Mouse (Mus musculus): ENCODE results near the gene Ngdn. TPM values are rescaled to one million over a fixed set of nuclear protein-coding genes. Genes with fewer than 3 reads are reported as not detected.
A peak's percentile ranks its signal among the peaks of the same experiment; 100 is the strongest.

Gene Ngdn
- total and polyA plus RNA-seq, 3 experiments, result 140 to 148 TPM; not detected in 1

- TF ChIP-seq BHLHE40 (IDR thresholded peaks at IDR 0.05; ENCODE audit: borderline replicate concordance, low read depth, low read length) (no peak), TAL1 (IDR thresholded peaks at IDR 0.05; ENCODE audit: low read length) (no peak), POLR2AphosphoS2 (IDR thresholded peaks at IDR 0.05; ENCODE audit: low read length) (peak; percentile 88), TCF12 (IDR thresholded peaks at IDR 0.05; ENCODE audit: low read depth, low read length) (0 out of 2 replicates have a peak, but pooled peaks have one; percentile 24)
Observed at GRCm38 (mm10) chr14:55014991-55015766, at the start of gene Ngdn (continued).

GRCm38 (mm10) chr14:54965631-54966030, 49.6 kb upstream of the Ngdn start:
- H3K79me2 ChIP-seq (ENCODE audit: control insufficient read depth, insufficient read depth, low read length, poor library complexity), result no peaks in the 10 kb centered on the region
- H3K9me3 ChIP-seq (replicated peaks; ENCODE audit: insufficient read depth, low read length), result no peaks in the 10 kb centered on the region
- H3K9ac ChIP-seq (ENCODE audit: control insufficient read depth, low read depth, low read length, poor library complexity, severe bottlenecking), result no peak overlapping the region
- no peak for DNase-seq (ENCODE audit: low read depth, low spot score)
- H3K36me3 ChIP-seq (ENCODE audit: control insufficient read depth in 1 of 2, insufficient read depth in 2 of 2, low read length in 2 of 2), result no peaks in the 10 kb centered on the region
- H3K4me1 ChIP-seq (ENCODE audit: control insufficient read depth in 1 of 2, insufficient read depth in 2 of 2, low read length in 2 of 2), result no peaks in the 10 kb centered on the region
- no peak for TF ChIP-seq ZMIZ1 (IDR thresholded peaks at IDR 0.05; ENCODE audit: low read depth, low read length)
- no peak for TF ChIP-seq POLR2AphosphoS2 (IDR thresholded peaks at IDR 0.05; ENCODE audit: low read length)
- no peak overlapping the region for H3K27ac ChIP-seq (ENCODE audit: control insufficient read depth, low read depth, low read length)
- no peak overlapping the region for H3K4me3 ChIP-seq (ENCODE audit: control insufficient read depth in 1 of 2, insufficient read depth in 1 of 2, low read depth in 2 of 2, low read length in 2 of 2)
- peaks cover 0 to 8% of the 10 kb centered on the region in 2 experiments; a peak in 3 of 4 replicates for H3K27me3 ChIP-seq (ENCODE audit: control insufficient read depth in 1 of 2, insufficient read depth in 2 of 2, low read length in 2 of 2)

GRCm38 (mm10) chr14:54966320-54966977, 48.8 kb upstream of the Ngdn start, which contains the start of gene Myh6:
Gene Myh6, minus strand, starts transcription at chr14:54966927.
- Histone ChIP-seq H3K9ac (ENCODE audit: control insufficient read depth, low read depth, low read length, poor library complexity, severe bottlenecking) (no peak within 1 kb of the TSS), H3K9me3 (replicated peaks; ENCODE audit: insufficient read depth, low read length) (no peaks in the 10 kb centered on the region), H3K27ac (ENCODE audit: control insufficient read depth, low read depth, low read length) (no peak within 1 kb of the TSS), H3K79me2 (ENCODE audit: control insufficient read depth, insufficient read depth, low read length, poor library complexity) (no peaks in the 10 kb centered on the region), H3K36me3 (ENCODE audit: control insufficient read depth in 1 of 2, insufficient read depth in 2 of 2, low read length in 2 of 2) (no peaks in the 10 kb centered on the region), H3K27me3 (ENCODE audit: control insufficient read depth in 1 of 2, insufficient read depth in 2 of 2, low read length in 2 of 2) (peaks cover 0 to 9% of the 10 kb centered on the region in 2 experiments; a peak in 3 of 4 replicates), H3K4me3 (ENCODE audit: control insufficient read depth in 1 of 2, insufficient read depth in 1 of 2, low read depth in 2 of 2, low read length in 2 of 2) (no peak within 1 kb of the TSS), H3K4me1 (ENCODE audit: control insufficient read depth in 1 of 2, insufficient read depth in 2 of 2, low read length in 2 of 2) (no peaks in the 10 kb centered on the region)
- TF ChIP-seq GATA1 (IDR thresholded peaks at IDR 0.05; ENCODE audit: low read depth, low read length), result no peak
- TF ChIP-seq KAT2A (conservative IDR thresholded peaks at IDR 0.05; ENCODE audit: low read depth, low read length), result no peak
- no peak for TF ChIP-seq NRF1 (IDR thresholded peaks at IDR 0.05; ENCODE audit: insufficient read depth, low read depth, low read length, poor library complexity, severe bottlenecking)
- no peak for TF ChIP-seq CTCF (IDR thresholded peaks at IDR 0.05 in 2 of 3, conservative IDR thresholded peaks at IDR 0.05 in 1 of 3; ENCODE audit: control insufficient read depth in 1 of 3, insufficient read depth in 1 of 3, low read depth in 2 of 3, low read length in 3 of 3, poor library complexity in 1 of 3, severe bottlenecking in 1 of 3)
- no peak for DNase-seq (ENCODE audit: low read depth, low spot score)

DNA sequence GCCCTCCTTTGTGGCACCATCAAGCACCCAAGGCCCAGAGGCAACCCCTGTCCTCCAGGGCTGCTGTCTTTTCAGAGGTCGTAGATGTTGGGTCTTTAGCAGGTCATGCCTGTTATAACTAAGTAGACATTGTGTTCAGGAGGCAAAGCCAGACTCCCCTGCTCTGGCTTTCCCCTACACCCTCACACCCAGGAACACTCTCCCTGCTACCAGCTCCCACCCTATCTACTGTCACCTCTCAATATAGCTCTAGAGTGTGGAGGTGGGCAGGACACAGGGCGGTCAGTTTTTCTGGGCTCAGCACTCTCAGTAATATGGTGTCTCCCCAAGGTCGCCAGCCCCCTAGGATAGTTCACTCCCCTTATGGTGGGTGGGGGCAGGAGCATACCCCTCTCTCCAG, 47.4 kb upstream of the Ngdn start:
- no peak for DNase-seq (ENCODE audit: low read depth, low spot score)
- Histone ChIP-seq H3K4me3 (ENCODE audit: control insufficient read depth in 1 of 2, insufficient read depth in 1 of 2, low read depth in 2 of 2, low read length in 2 of 2) (no peak overlapping the region), H3K27ac (ENCODE audit: control insufficient read depth, low read depth, low read length) (no peak overlapping the region), H3K9me3 (replicated peaks; ENCODE audit: insufficient read depth, low read length) (no peaks in the 10 kb centered on the region), H3K4me1 (ENCODE audit: control insufficient read depth in 1 of 2, insufficient read depth in 2 of 2, low read length in 2 of 2) (no peaks in the 10 kb centered on the region), H3K27me3 (ENCODE audit: control insufficient read depth in 1 of 2, insufficient read depth in 2 of 2, low read length in 2 of 2) (peaks cover 0 to 9% of the 10 kb centered on the region in 2 experiments; a peak in 3 of 4 replicates), H3K36me3 (ENCODE audit: control insufficient read depth in 1 of 2, insufficient read depth in 2 of 2, low read length in 2 of 2) (no peaks in the 10 kb centered on the region), H3K79me2 (ENCODE audit: control insufficient read depth, insufficient read depth, low read length, poor library complexity) (no peaks in the 10 kb centered on the region), H3K9ac (ENCODE audit: control insufficient read depth, low read depth, low read length, poor library complexity, severe bottlenecking) (no peak overlapping the region)
- TF ChIP-seq UBTF (IDR thresholded peaks at IDR 0.05; ENCODE audit: borderline replicate concordance, insufficient read depth, low read depth, low read length) (no peak), MAZ (IDR thresholded peaks at IDR 0.05; ENCODE audit: low read depth, low read length) (no peak), HCFC1 (IDR thresholded peaks at IDR 0.05; ENCODE audit: low read depth, low read length) (no peak), USF1 (IDR thresholded peaks at IDR 0.05; ENCODE audit: low read depth, low read length) (no peak), POLR2AphosphoS5 (IDR thresholded peaks at IDR 0.05; ENCODE audit: borderline replicate concordance, low read depth, low read length) (no peak), RAD21 (IDR thresholded peaks at IDR 0.05; ENCODE audit: low read depth, low read length) (no peak), TBP (IDR thresholded peaks at IDR 0.05; ENCODE audit: low read depth, low read length) (no peak), ZMIZ1 (IDR thresholded peaks at IDR 0.05; ENCODE audit: low read depth, low read length) (no peak)
